Mouse (Mus musculus) cerebellum, adult 18-20 months (tissue): ENCODE data around the gene Kdm4b.
A peak's percentile ranks its signal among the peaks of the same experiment; 100 is the strongest.

Source experiments
- DNase-seq, 2 experiments: peaks; one replicate each; pipeline ENCODE4 v3.0.0; 2021

Gene Kdm4b

DNA sequence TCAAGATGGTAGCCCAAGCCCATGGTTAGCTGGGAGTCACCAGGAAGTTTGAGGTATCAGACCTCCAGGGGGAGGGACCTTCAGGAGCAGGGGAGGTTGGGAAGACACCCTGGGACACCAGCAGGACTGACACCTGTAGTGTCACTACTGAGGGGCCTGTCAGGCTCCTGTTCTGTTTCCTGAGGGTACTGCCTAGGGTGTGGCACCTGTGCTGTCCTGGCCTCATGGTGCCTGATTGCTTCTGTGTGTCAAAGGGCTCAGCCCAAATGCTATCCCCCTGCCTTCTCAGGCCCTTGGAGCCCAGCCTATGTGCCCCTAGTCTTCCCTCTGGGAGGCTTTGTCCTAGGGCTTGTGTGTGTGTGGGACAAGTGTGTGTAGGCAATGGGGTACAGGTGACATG is 22.7 kb downstream of the Kdm4b start:
- no peak for DNase-seq

- DNase-seq, result peak; percentile 87 to 89
Observed at GRCm38 (mm10) chr17:56350694-56351093, 24.8 kb downstream of the Kdm4b start.

DNA sequence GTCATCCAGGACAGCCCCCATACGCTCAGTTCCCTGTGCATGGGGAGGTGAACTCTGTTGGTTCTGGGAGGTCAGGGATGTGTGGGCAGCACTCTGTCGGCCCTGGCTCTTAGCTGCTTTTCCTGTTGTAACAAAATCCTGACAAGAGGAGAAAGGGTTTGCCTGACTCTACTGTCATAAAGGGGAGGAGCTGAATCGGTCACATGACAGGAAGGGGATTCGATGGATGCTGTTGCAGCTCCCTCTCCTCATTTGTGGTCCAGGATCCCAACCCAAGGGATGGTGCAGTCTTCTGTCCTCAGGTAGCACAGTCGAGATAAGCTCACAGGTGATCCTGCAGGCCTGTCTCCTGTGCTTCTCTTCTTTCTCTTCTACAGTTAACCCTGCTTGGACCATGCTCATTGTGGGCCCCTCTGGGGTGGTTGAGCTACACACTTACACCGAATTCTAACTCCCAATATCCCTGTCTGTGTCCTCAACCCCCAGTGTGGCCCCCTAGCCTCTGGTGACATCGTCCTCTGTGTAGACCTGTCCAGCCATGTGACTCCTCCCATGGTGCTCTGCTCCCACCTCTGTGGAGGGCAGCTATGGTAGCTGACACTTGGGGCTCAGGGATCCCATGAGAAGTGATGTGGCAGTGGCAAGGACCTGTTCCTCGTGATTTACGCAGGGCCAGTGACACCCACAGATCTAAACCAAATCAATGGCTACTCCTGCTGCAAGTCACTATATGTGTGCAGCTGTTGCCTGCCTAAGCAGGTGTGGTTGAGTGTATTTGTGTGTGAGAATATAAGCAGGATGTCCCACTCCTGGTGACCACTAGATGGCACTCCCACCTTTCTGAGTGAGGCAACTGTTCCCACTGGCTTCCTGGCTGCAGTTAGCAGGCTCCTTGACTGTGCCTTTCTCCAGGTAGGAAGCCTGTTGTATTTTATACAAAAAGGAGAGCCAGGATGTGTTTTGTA is 31.3 kb downstream of the Kdm4b start:
- peak; percentile 81 to 85 for DNase-seq

- DNase-seq, result peak in 1 of 2 experiments; percentile 36
Observed at GRCm38 (mm10) chr17:56359183-56359725, 33.4 kb downstream of the Kdm4b start.

DNA sequence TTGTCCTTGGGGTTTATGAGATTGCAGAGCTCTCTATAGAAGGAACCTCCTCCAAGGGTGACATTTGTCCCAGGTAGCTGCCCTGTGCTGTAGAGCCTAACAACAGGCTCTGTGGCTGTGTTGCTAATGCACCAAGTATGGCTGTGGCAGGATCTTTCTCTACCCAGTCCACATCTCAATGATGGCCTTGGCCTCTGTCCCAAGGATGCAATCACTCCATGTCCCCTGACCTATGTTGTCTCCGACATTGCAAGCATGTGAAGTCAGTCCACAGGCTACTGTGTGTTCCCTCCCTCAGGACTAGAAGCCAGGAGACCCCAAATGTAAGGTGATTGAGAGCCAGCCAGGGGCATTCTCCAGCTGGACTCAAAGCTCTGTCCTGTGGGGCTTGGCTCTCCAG is 34.0 kb downstream of the Kdm4b start:
- DNase-seq, result peak in 1 of 2 experiments; percentile 47

- DNase-seq, result peak; percentile 80 to 86
Observed at GRCm38 (mm10) chr17:56360451-56360850, 34.6 kb downstream of the Kdm4b start.

DNA sequence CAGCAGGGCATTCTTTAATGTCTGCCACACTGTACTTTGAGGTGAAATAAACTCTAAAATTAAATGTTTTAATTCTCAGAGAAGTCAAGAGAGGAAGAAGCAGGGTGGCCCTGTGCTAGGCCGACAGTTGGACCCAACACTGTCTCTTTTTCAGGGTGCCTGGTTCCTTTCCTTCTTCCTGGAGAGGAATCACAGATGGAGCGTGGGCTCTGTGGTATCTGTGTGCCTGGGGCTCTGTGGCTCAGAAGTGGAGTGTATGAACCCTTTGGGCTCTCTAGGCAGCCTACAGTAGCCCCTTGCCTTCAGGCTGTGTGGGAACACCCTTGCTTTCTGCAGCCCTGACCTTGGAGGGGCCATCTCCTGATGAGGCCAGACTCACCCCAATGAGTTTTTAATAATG is 35.7 kb downstream of the Kdm4b start:
- DNase-seq, result no peak

DNA sequence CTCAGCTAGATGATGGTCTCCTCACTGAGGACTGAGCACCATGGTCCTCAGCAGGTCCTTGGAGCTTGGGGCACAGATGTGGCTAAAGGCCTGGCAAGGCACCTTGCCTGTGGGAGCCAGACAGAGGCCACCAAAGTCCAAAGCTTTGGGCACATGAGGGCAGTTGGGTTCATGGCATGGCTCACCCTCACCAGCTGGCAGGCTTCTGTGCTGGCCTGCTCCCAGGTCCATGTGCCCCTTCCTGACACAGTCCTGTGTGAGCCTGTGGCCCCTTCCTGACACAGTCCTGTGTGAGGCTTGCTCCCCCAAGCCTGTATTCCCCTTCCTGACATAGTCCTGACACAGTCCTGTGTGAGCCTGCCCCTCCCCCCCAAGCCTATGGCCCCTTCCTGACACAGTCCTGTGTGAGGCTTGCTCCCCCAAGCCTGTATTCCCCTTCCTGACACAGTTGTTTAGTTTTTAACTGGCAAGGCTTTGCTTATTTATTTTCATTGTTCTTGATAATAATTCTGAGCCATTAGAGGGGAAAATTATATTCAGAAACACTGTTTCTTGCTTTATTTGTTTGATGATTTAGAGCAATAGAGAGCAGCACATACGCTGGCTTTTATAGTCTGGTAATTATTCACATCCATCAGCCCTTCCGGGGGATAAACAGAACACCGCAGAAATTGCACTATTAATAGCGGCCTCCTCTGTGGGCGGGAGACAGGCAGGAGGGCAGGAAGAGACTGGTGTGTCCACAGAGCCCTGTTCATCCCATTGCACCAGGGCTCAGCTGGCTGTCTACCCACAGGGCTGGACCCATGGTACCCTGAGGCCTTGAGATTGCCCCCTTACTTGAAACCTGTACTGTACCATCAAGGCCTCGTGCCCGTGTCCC is 40.2 kb downstream of the Kdm4b start:
- peak; percentile 48 to 66 for DNase-seq

- DNase-seq, result no peak
Observed at GRCm38 (mm10) chr17:56368291-56368790, 42.5 kb downstream of the Kdm4b start.

- DNase-seq, result no peak
Observed at GRCm38 (mm10) chr17:56370090-56370489, 44.2 kb downstream of the Kdm4b start.

GRCm38 (mm10) chr17:56371029-56371660 is 45.3 kb downstream of the Kdm4b start:
- no peak for DNase-seq

- no peak for DNase-seq
Observed at GRCm38 (mm10) chr17:56372109-56372508, 46.2 kb downstream of the Kdm4b start.

DNA sequence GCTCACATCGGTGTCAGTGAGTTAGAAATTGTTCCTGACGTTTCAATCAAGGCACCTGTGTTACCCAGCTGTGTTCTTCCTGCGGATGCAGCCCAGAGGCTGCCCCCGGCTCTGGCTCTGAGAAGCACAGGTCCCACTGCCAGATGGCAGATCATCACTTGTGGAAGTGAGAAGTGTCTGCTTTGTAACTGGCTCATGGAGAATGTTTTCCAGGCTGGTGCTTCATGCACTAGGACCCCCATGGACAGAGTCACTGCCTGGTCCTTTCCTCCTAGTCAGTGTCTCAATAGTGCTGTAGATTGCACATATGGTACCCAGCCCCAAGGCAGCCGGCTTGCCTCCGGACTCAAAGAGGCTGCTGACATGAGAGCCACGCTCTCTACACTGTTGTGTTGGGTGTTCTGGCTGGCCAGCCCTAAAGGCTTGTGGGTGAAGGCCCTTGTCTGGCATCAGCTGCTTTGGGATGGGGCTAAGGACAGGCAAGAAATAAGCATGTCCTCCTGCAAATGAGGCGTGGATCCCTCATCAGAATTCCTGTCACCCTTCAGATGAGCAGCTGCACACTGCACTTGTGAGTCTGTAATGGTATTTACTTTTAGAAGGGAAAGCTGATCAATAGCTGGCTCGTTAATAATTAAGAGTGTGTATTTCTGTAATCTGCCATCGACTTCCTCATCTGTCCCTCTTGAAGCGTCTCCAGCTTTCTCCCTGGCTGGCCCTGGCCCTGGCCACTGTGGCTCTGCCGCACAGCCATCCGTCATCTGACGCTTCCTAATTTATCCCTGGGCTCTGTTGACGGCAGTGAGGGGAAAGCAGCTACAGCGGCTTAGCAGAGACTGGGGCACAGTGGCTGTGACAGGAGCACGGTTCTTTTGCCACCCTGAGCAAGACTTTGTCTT is 47.5 kb downstream of the Kdm4b start:
- peak in 1 of 2 experiments; percentile 41 for DNase-seq

- DNase-seq, result no peak
Observed at GRCm38 (mm10) chr17:56374851-56375250, 49.0 kb downstream of the Kdm4b start.

GRCm38 (mm10) chr17:56379281-56379834 is 53.5 kb downstream of the Kdm4b start:
- peak; percentile 49 to 57 for DNase-seq

DNA sequence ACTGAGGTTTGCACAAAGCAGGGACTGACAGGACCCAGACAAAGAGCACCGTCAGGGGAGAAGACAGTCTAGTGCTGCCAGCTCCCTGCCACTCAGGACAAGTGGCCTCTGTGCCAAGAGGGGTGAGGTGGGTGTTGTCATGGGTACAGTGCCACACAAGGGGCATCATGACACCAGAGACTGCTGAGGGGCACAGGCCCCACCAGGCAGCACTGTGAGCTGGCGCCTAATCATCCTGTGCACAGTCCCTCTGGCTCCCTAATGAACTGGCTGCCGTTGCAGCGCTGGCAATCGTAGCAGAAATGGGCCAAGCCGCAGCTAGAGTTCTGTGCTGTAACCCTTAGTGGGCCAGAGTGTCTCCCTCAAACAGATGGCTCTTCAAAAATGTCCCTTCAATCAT is 54.4 kb downstream of the Kdm4b start:
- peak; percentile 77 to 79 for DNase-seq

GRCm38 (mm10) chr17:56381183-56381582 is 55.3 kb downstream of the Kdm4b start:
- DNase-seq, result no peak

DNA sequence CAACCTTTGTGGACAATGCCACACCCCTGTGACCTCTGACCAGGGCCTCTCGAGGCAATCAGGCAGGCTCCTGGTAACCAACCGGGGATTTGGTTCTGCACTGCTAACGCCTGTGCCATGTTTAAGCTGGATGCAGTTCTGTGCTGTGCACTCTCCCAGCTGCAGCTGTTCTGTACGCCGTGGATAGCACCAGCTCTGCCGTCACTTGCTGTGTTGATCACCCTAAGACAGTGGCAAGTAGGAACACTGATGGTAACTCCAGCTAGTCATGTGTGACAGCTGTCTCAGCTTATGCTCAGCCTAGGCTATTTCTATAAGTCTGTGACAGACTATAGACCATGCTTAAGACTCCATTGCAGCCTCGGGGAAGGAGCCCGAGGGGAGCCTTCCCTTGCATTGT is 57.1 kb downstream of the Kdm4b start:
- DNase-seq, result no peak

DNA sequence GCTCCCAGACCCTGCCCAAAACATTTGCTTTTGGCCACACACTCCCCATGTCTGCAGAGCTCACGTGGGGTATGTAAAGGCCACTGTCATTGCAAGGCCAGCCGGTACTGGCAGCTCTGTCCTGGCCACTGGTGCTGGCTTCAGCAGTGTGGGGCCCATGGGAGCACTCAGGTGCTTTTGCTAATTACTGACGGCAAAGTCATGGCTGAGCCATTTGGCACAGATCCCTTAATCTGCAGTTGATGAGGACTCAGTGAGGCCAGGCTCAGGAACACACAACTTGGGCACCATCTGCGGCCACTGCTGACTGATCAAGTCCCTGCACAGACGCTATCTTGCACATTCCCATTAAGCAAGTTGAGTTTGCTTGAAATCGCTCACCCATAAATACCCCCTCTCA is 59.0 kb downstream of the Kdm4b start:
- DNase-seq, result peak in 1 of 2 experiments; percentile 60

GRCm38 (mm10) chr17:56387612-56388011 is 61.8 kb downstream of the Kdm4b start:
- peak; percentile 74 to 76 for DNase-seq

DNA sequence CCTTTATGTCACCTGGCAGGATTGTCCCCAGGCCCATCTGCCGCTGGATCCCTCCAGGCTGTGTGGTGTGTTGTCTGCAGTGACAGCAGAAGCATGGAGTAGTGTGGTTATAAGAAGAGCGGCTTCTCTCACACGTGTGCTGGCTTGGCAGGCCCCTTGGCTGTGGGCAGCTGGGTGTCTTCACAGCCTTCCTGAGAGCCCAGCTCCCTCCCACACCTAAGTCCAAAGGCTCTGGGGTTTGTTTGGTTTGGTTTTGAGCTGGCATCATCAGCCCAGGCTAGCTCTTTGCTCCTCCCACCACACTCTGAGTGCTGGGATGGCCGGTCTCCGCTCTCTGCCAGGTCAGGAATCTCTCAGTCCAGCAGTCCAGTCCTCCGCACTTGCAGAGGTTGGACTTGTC is 67.4 kb downstream of the Kdm4b start:
- DNase-seq, result no peak
